Mouse (Mus musculus): ENCODE data around the gene Gm20532.

The Gm20532 gene

DNA sequence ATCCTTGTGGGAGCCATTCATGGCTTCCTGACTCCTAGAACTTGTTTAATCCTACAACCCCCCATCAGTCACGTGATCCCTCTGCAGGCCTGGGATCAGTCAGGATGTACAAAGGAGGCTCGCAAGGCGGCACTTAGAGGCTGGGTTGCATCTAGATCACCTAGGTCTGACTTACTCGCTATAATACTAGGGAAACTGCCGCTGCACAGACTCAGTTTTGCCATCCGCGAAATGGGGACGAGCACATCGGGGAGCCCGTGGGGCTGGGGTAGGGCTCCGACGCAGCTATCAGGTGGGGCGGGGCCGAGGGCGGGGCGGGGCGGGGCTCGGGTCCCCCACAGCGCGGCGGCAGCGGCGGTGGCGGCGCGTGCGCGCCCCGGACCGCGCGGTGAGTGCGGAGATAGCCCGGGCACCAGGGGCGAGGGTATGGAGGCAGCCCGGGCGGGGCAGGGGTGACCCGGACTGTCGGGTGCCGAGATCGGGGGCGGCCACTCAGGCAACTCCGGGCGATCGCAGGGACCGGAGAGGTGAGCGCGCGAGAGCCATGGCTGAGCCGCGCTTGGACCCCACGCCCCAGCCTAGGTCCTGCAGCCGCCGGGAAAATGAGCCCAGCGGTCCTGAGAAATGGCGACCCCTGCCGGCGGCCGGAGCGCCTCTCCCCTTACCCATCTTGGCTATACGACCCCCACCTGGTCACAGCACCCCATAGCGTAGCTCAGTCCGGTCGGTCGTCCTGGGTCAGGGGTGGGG lies at the start of gene Gm20532:
Gene Gm20532 (plus strand): TSS at position 346 of the 750 bp plus-strand sequence.
- DNase-seq (ENCODE audit: low spot score in 2 of 2), result peak; percentile 58 to 79

DNA sequence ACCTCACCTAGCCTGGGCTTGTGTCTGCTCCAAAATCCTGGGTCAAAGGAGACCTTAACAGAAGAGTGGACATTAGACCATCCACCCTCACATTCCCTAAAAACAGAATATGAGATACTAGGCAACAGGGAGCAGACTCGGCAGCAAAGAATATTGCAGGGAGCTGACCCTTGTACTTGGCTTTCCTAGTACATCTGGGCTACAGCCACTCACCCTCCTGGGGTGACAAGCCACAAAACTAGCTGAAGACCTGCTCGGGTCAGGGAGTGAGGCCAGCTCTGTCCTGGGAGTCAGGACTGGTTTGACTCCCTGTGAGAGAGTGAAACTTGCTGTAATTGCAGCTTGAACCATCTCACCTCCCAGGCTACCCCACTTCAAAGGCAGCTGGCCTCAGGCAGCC lies 46.9 kb upstream of the Gm20532 start:
- no peak for DNase-seq (ENCODE audit: low spot score in 2 of 2)

DNA sequence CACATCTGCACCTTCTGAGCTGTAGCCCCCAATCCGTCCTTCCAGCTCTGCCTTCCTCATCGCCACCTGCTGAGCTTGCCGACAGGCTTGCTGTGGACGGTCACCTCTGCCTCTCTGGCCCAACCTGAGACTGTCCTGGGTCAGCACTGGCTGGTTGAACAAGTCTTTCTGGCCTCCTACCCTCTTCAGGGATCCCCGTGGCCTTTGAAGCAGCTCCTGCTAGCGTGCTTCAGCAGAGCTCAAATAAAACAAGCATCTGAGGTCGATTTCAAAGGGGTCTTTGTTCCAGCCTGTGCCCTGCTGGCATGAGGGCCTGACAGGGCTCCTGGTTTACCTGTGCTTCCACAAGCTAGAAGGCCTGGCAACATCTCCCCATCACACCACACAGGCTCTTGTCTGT lies 45.7 kb upstream of the Gm20532 start:
- DNase-seq (ENCODE audit: low spot score in 2 of 2), result no peak

DNA sequence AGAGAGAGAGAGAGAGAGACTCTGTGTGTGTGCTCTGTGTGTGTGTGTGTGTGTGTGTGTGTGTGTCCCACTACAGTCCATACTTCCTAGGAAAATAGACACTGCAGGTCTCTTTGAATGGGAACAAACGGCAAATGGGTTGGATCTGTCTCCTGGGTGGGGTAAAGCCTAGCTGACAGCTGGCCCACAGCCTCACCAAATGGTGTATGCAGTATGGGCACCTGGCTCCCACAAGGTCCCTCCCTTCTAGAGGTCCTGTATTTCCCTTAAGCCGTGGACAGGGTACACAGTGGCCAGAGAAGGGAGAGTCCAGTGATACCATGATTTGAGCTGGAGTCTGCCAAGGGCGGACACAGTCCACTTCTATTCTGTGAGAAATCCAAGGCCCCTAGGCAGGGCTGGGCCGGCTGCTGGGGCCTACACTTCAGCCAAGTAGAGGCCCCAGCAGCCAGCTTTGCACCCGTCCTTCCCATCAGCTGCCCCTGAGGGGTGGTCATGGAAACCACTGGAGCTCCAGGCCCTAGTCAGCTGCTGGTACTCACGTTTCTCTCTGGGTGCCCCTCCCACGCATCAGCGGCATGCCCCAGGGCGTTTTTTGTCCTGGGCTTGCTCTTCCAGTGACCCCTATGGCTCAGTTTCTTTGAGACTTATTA lies 45.1 kb upstream of the Gm20532 start:
- DNase-seq (ENCODE audit: low spot score in 2 of 2), result no peak

DNA sequence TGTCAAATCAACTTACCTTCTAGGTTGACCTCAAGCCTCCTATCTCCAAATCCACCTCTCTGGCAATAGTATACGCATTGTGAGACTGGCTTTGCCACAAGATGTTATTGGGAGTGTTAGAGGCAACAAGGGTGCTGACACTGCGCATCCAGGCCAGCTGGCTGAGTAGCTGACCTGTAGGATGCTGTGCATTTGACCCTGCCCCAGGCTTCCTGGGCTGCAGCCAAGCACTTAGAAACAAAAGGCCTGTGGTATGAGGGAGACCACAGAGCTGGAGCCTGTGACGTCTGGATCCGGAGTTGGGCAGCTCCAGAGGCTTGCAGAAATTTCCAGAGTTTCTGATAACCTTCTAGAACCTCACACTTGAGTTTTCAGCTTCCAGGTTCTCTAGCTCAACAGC lies 43.3 kb upstream of the Gm20532 start:
- DNase-seq (ENCODE audit: low spot score in 2 of 2), result no peak

DNA sequence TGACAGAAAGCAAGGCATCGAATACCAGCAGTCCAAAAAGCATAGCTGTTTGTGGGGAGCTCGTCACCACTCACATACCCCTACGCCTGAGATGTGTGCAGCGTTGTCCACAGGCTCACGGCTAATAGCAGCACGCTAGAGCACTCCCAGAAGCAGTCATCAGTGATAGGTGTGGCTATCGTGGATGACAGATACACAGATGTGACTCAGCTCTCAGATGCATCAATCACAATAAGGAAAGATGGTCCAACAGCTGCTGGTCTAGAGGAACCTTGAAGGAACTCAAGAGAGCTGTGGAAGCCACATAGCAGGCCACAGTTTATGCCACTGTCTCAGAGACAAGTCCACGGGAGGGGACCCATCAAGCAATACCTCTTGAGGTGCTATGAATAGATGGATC lies 42.7 kb upstream of the Gm20532 start:
- DNase-seq (ENCODE audit: low spot score in 2 of 2), result no peak

DNA sequence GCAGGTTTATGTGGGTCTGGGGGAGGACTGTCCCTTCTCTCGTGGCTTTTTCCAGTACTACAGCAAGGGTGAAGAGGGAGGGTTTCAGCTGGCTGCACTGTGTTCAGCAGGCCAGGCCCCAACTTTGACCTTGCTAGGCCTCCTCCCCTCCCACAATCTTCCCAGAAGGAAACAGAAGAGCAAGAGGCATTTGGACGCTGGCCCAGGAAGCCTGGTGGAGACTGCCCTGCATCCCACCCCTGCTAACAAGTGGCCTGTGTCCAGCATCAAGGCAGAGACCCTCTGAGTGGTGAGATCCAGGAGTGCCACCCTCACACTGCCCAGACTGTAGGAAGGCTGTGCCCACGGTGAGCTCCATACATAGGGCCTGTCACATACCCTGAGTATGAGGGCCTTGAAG lies 42.2 kb upstream of the Gm20532 start:
- no peak for DNase-seq (ENCODE audit: low spot score in 2 of 2)

DNA sequence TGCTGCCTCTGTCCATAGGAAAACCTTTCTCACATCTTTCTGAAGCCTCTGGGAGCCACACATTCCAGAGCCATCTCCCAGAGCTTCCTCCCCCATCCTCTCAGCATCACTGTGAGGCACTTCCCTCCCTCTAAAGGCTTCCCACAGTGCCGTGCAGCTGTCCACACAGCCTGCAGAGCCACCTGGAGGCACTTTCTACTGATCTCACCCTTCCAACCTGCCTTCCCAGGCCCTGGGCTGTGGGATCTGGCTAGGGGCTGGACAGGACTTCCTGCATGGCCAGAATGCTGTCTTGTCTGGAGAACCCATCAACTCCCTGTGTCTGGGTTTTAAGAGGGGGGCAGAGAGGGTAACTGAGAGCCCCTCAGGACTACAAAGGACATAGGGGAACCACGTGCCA lies 39.0 kb upstream of the Gm20532 start:
- DNase-seq (ENCODE audit: low spot score in 2 of 2), result no peak

DNA sequence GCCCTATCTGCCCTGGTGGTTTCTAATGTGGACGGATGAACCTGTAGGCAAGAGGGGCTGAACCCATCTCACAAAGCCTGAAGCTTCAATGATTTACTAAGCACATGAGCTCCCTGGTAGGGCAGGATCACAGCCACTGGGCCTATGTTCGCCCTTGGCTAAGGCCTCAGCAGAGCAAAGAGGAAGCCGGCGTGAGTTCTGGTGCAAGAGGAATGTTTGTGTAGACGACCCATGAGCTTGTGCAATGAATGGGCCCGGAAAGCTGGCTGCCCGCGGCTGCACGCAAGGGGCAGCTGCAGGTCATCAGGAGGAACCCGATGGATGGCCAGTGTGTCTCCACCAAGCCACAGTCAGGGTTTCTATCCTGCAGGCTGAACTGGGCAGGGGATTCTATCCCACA lies 36.6 kb upstream of the Gm20532 start:
- DNase-seq (ENCODE audit: low spot score in 2 of 2), result no peak

DNA sequence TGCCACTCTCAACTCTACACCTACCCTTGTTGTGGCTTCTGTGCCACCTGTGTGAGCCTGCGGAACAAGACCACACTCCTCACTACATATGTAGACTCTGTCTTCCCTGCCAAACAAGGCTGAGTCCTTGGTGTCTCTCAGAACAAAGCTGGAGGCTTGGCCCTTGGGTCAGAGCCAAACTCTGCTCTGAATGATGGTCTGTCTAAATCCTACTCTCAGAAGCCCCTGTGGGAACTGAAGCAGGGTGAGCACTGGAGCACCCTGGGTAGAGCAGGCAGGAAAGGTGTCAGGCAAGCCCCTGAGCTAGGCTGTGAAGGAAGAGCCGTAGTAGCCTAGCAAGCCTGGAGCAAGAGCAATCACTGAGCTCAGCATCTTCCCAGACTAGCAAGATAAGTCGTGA lies 36.2 kb upstream of the Gm20532 start:
- no peak for DNase-seq (ENCODE audit: low spot score in 2 of 2)

DNA sequence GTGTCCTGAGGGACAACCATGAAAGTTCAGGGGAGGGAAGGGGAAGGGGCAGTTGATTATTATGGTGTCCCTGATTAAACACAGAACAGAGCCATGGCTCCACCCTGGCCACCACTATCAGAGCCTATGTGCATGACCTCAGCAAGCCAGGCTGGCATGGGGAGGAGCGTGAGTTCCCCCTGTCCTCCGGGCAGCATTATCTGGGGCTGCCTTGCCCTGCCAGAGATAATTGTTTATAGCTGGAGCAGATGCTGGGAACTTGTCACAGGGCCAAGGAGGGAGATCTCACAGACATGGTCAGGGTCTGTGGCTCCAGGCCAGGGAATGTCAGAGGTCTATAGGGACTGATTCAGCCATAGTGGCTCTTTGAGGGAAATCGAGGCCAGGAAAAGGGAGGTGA lies 35.7 kb upstream of the Gm20532 start:
- DNase-seq (ENCODE audit: low spot score in 2 of 2), result no peak

DNA sequence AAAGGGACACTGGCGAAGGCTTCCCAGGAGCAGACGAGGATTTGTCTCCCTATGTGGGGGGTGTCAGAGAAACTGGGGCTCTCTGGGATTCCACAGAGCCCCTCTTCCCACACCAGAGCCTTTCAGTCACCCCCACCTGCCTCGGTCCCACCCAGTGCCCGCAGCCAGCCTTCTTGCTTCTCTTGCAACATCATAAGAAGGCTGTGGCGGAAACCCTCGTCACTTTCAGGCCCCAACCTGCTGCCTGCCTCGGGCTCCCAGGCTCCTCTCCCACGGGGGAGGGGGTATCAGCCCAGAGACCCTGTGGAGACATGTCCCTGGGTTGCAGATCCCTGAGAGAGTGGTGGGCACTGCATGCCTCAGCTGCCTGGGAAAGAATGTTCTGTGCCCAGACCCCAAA lies 35.0 kb upstream of the Gm20532 start:
- DNase-seq (ENCODE audit: low spot score in 2 of 2), result no peak

DNA sequence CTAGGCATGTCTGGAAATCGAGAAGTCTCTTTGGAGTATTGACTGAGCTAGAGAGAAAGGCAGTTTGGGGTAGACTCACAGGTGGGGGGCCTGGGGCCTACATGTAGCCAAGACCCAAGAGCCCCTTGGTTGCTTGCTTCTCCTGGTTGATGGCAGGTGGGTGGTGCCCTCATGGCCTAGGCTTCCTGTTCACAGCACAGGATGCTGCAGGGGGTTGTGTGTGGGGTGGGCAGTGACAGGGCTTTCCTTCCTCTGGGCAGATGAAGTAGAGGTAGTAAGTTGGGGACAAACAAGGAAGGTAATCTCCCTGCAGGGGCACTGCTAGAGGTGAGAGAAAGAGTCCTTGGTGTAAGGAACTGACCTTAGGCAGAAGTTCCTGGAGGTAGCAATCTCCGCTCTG lies 34.4 kb upstream of the Gm20532 start:
- no peak for DNase-seq (ENCODE audit: low spot score in 2 of 2)

DNA sequence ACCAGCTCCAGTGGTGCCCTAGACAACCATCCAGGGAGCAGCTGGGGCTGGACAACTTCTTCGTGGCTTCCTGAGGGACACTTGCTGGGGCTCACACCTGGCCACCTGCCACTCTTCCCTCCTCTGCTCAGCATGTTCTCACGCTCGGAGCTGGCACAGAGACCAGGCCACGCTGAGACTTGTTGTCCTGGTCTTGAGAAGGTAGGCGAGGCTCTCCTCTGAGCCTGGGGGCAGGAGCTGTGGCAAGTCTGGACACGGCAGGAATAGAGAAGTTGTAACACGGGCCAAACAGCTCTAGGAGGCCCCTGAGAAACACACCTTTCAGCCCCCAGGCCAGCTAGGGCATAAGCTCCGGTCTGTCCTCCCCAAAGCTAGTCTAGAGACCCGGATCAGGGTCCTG lies 32.5 kb upstream of the Gm20532 start:
- peak in 1 of 2 experiments; percentile 58 for DNase-seq (ENCODE audit: low spot score in 2 of 2)

DNA sequence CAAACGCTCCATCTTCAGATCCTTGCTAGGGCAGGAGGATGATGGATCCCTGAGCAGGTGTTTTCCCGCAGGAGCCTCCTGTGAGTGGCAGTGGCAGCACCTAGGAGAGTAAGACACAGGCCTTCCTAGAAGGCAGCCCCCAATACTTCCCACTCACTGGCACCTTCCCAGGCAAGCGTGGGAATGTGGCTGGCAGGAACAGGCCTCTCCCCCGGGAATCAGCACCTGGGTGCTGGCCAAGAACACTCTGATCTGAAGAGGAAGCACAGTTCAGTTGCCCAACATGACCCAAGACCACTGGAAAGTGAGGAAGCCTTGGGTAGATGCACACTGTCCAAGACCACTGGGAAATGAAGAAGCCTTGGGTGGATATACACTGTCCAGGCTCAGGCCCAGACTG lies 31.4 kb upstream of the Gm20532 start:
- no peak for DNase-seq (ENCODE audit: low spot score in 2 of 2)

DNA sequence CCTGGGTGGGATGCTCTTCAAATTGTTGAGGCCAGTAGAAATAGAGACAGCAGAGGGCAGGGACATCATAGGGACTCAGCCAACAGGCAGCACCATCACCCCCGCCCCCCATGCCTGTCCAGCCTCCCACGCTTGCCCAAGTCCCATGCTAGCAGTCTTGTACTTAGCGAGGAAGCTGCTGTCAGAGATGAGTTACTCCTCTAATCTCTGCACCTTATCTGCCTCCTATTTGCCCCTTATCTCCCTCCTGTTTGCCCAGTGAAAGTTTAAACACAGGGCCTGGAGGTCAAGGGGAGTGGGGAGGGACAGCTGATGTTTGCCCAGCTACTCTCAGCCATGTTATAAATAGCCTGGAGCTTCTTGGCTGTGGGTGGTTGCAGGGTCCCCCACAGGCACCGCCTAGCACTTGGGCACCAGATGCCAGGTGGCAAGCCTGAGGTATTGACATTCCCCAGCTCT lies 29.9 kb upstream of the Gm20532 start:
- no peak for DNase-seq (ENCODE audit: low spot score in 2 of 2)

DNA sequence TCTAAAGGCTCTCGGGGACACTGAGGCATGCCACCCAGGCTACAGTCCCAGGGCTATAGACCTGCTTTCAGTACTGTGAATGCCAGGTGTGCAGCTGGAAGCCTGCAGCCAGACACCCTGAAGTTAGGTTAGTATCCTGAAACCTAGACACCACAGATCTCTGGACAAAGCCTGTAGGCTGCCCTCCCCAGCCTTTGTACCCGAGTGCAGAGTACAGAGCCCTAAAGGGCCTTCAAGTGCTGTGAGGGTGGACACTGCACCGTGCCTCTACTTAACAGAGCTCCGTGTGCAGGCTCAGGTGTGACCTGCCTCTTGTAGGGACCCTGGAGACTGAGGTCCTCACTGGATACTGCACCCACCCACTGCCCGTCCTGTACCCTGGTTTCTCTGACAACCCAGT lies 25.9 kb upstream of the Gm20532 start:
- no peak for DNase-seq (ENCODE audit: low spot score in 2 of 2)

DNA sequence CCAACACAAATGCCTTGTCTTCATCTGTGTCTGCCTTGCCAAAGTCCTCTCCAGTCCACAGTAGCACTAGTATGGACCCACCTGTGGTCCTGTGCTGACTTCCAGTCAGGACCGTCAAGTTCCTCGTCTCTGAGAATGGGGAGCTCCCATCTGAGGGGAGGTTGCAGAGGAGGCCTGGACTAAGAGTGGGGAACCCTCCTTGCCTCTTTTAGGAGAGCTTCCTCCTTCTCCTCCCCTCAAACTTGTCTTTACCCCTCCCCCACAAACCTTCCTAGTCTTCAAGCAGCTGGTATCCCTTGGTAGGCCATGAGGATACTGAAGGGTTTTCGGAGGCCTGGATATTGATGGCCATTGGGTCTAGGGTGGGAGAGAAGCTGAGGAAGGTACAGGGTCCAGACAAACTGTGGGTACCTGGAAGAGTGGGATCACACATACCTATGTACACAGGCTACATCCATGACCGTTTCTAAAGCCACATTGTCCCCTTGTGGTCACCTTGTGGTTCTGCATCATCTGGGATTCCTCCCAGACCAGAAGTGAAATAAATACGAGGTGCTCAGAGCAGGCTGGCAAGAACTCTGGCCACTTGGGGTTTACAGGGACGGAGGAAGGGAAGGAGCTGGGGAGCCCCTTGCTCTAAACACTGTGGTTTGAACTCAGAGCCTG lies 25.0 kb upstream of the Gm20532 start:
- no peak for DNase-seq (ENCODE audit: low spot score in 2 of 2)

DNA sequence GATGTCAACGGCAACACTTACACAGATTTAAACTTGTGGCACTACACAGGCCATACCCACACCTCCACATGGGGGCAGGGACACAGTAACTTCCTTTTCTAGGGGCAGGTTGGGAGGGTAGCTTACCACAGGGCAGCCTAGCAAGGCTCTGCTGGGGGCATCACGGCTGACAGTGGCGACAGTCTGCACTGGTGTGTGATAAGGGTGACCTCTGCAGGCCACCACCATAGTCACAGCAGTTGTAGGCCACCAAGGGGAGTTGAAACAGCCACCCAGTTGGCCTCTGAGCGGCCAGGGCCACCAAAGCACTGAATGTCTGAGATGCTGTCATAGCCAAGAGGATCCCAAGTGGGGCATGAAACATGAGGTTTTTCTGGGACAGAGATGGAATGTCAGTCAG lies 20.2 kb upstream of the Gm20532 start:
- no peak for DNase-seq (ENCODE audit: low spot score in 2 of 2)

DNA sequence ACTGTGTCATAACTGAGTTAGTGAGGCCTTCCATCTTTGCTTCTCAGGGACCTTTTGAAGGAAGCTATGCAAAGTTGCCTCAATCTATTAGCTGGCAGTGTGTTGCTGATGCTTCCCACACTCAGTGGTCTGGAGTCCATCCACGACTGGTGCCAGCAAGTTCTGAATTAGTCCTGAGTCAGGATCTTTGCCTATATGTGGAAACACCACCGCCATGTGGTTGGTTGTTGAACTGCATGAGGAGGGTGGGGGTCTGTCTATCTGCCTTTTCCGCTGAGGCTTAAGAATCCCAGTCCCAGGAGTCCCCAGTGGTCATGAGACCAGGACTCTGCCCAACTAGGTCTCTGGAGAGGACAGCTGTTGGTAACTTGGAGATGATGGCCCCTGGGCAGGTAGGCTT lies 16.4 kb upstream of the Gm20532 start:
- DNase-seq (ENCODE audit: low spot score in 2 of 2), result no peak

DNA sequence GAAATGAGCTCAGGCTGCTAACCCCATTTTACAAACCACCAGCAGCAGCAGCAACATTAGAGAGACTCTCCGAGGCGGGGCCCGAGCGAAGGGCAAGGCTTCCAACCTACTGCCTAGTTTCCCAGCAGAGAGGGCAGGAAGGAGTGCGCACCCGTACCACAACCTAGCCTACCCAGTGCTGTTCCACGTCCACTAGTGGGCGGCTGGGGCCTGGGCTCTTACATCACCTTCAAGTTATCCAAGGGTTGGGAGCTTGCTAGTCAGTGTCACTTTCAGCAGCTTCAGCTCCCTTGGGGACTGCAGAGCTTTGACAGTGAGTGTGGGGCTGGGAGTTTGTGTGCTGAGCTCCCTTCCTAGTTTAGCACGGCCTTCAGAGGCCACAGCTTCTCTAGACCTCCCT lies 15.0 kb upstream of the Gm20532 start:
- DNase-seq (ENCODE audit: low spot score in 2 of 2), result no peak

DNA sequence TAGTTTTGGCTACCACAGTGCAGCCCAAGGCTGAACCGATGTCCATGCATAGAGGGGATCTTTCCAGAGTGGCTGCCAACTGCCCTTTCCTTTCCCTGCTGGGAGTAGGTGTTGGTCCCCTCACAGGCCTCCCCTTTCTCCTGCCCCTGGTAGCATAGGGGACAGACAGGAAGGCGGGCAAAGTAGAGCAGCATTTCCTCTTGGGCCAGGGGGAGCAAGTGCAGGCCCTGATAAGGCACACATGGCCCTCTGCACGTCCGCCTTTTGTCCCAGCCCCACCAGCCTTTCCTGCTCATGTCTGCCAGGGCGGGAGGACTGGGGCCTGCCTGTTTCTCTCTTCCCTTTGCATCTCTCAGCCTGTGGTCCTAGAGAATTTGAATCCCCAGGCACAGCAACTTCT lies 14.6 kb upstream of the Gm20532 start:
- no peak for DNase-seq (ENCODE audit: low spot score in 2 of 2)

DNA sequence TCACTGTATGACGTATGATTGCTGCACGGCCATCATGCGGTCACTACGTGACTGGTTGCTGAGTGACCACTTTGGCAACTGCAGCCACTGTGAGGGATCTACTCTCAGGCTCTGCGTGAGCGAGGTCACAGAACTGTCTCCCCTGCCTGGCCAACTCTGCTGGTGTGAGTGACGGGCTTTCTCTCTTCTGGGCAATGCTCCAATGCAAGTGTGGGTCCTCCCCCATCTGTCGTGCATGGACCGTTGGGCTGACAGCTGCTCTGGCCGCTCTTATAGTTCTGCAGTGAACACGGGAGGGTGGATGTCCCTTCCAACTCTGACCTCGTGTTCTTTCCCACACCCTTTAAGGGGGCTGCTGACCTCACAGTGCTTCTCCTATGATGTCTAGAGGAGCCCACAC lies 13.0 kb upstream of the Gm20532 start:
- DNase-seq (ENCODE audit: low spot score in 2 of 2), result no peak

Measured in urinary bladder, postnatal 4 days (tissue).